Mouse (Mus musculus) yolk sac, embryonic 10.5 days (tissue): ENCODE measurements at regions not wholly inside any gene's neighbourhood (a gene's known extent, or its start where the extent isn't known, plus 50 kb on each side); places are given as distances from the start of the nearest gene placed in this dataset.

Source experiments
- DNase-seq: peaks from one replicate; pipeline ENCODE4 v3.0.0-alpha.2; 2017; ENCODE audit warnings: low spot score

GRCm38 (mm10) chr16:86159021-86159815 is 257.6 kb upstream of the Adamts5 start:
- DNase-seq = no peak

GRCm38 (mm10) chr16:86138171-86138570 is 236.5 kb upstream of the Adamts5 start:
- DNase-seq = no peak

- DNase-seq = no peak
Measured at GRCm38 (mm10) chr16:86136169-86136568, 234.5 kb upstream of the Adamts5 start.

GRCm38 (mm10) chr16:86127391-86127790 is 225.8 kb upstream of the Adamts5 start:
- no peak for DNase-seq

GRCm38 (mm10) chr16:86124182-86124581 is 222.6 kb upstream of the Adamts5 start:
- DNase-seq = no peak

GRCm38 (mm10) chr16:86122936-86123335 is 221.3 kb upstream of the Adamts5 start:
- no peak for DNase-seq

GRCm38 (mm10) chr16:86117959-86118358 is 216.3 kb upstream of the Adamts5 start:
- no peak for DNase-seq

- no peak for DNase-seq
Measured at GRCm38 (mm10) chr16:86115587-86116376, 214.2 kb upstream of the Adamts5 start.

GRCm38 (mm10) chr16:86094461-86094860 is 192.8 kb upstream of the Adamts5 start:
- DNase-seq = no peak

GRCm38 (mm10) chr16:86090175-86090574 is 188.5 kb upstream of the Adamts5 start:
- DNase-seq = no peak

- no peak for DNase-seq
Measured at GRCm38 (mm10) chr16:86087421-86087820, 185.8 kb upstream of the Adamts5 start.

- DNase-seq = no peak
Measured at GRCm38 (mm10) chr16:86067628-86068364, 166.2 kb upstream of the Adamts5 start.

GRCm38 (mm10) chr16:86060087-86060486 is 158.5 kb upstream of the Adamts5 start:
- no peak for DNase-seq

GRCm38 (mm10) chr16:86044695-86045094 is 143.1 kb upstream of the Adamts5 start:
- no peak for DNase-seq

- DNase-seq = no peak
Measured at GRCm38 (mm10) chr16:86034772-86035171, 133.1 kb upstream of the Adamts5 start.

GRCm38 (mm10) chr16:86027700-86028099 is 126.1 kb upstream of the Adamts5 start:
- no peak for DNase-seq

GRCm38 (mm10) chr16:86015336-86015735 is 113.7 kb upstream of the Adamts5 start:
- no peak for DNase-seq

- DNase-seq = no peak
Measured at GRCm38 (mm10) chr16:86011051-86011450, 109.4 kb upstream of the Adamts5 start.

- no peak for DNase-seq
Measured at GRCm38 (mm10) chr16:86009638-86010329, 108.2 kb upstream of the Adamts5 start.

GRCm38 (mm10) chr16:86007799-86008198 is 106.2 kb upstream of the Adamts5 start:
- DNase-seq = no peak

GRCm38 (mm10) chr16:86000846-86001245 is 99.2 kb upstream of the Adamts5 start:
- DNase-seq = no peak

- DNase-seq = no peak
Measured at GRCm38 (mm10) chr16:85985841-85986240, 84.2 kb upstream of the Adamts5 start.
